Mouse (Mus musculus) spleen, adult 2 months (tissue): ENCODE measurements at regions not wholly inside any gene's neighbourhood (a gene's known extent, or its start where the extent isn't known, plus 50 kb on each side); places are given as distances from the start of the nearest gene placed in this dataset.

Source experiments
- DNase-seq, 2 experiments: peaks; one replicate each; pipeline versions ENCODE4 v3.0.0 to v3.0.0-alpha.2; 2012 to 2021; ENCODE audit warnings: low spot score in 2 of 2, low read depth in 1 of 2
- H3K27ac ChIP-seq: fragments of 200-500 bp; 2 replicates; pipeline ENCODE4 v1.5.1; 2012; ENCODE audit warnings: low read length, inconsistent platforms; ENCODE audit not compliant: insufficient read depth
- H3K27me3 ChIP-seq: fragments of 200-500 bp; 2 replicates; pipeline ENCODE4 v1.6.1; 2012; ENCODE audit warnings: mild to moderate bottlenecking, moderate library complexity, low read length, inconsistent platforms; ENCODE audit not compliant: control insufficient read depth, insufficient read depth
- H3K36me3 ChIP-seq: fragments of 200-500 bp; 2 replicates; pipeline ENCODE4 v1.6.1; 2012; ENCODE audit warnings: mild to moderate bottlenecking, low read length, inconsistent platforms; ENCODE audit not compliant: control insufficient read depth, insufficient read depth
- H3K4me1 ChIP-seq: fragments of 200-500 bp; 2 replicates; pipeline ENCODE4 v1.6.1; 2011; ENCODE audit warnings: inconsistent platforms; ENCODE audit not compliant: control insufficient read depth, insufficient read depth, insufficient read length
- H3K4me3 ChIP-seq: fragments of 200-500 bp; 2 replicates; pipeline ENCODE4 v1.5.1; 2011; ENCODE audit warnings: mild to moderate bottlenecking, inconsistent platforms; ENCODE audit not compliant: insufficient read depth, insufficient read length; ENCODE audit errors: extremely low read depth
- CTCF ChIP-seq: fragments of 200-500 bp; IDR thresholded peaks from 2 replicates; pipeline ENCODE4 v1.5.1; 2011; ENCODE audit warnings: mild to moderate bottlenecking, inconsistent platforms; ENCODE audit not compliant: insufficient read depth, insufficient read length, insufficient replicate concordance; ENCODE audit errors: extremely low read depth
- POLR2A ChIP-seq: fragments of 200-500 bp; IDR thresholded peaks from 2 replicates; pipeline ENCODE4 v1.6.1; 2011; ENCODE audit warnings: low read depth, low read length, inconsistent platforms
- WGBS: fragments of 180-500 bp; shearing (Covaris S2); methylation state at CpG from one replicate; pipeline ENCODE4 v1.1.7; 2018; 5-methylcytosine and 5-hydroxymethylcytosine counted together

- no peak for DNase-seq
- Histone ChIP-seq H3K27ac (no peak overlapping the region), H3K27me3 (no peaks in the 10 kb centered on the region), H3K4me3 (no peak overlapping the region), H3K4me1 (no peaks in the 10 kb centered on the region), H3K36me3 (no peaks in the 10 kb centered on the region)
- WGBS = 57% methylated on average over 4 of the region's 4 CpGs
- TF ChIP-seq POLR2A = no peak
- no peak for TF ChIP-seq CTCF
Observed at GRCm38 (mm10) chr5:141097878-141098277, 97.5 kb upstream of the Card11 start.

DNA sequence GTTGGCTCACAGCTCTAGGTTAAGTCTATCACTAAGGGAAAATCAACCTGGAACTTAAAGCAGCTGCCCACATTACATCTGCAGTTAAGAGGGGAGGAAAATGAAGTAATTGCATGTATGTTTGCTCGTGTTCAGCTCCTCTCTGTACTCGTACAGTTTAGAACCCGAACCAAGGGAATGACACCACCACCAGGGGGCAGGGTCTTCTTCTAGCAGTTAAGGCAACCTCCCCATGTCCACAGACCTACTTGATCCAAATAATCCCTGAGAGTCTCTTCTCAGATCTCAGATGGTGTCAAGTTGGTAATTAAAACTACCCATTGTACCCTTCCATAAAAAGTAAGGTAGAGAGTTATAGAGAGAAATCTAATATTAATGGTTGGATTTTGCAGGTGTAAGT is 111.3 kb upstream of the Card11 start:
- Histone ChIP-seq H3K36me3 (no peaks in the 10 kb centered on the region), H3K4me1 (no peaks in the 10 kb centered on the region), H3K4me3 (no peak overlapping the region), H3K27ac (no peak overlapping the region), H3K27me3 (no peaks in the 10 kb centered on the region)
- TF ChIP-seq POLR2A = no peak
- DNase-seq = no peak
- WGBS = 82% methylated on average over 3 of the region's 3 CpGs

- H3K27me3 ChIP-seq = no peaks in the 10 kb centered on the region
- WGBS = 60% methylated on average over 4 of the region's 4 CpGs
- TF ChIP-seq POLR2A = no peak
- no peaks in the 10 kb centered on the region for H3K36me3 ChIP-seq
- no peak overlapping the region for H3K4me3 ChIP-seq
- DNase-seq = no peak
- no peaks in the 10 kb centered on the region for H3K4me1 ChIP-seq
- H3K27ac ChIP-seq = no peak overlapping the region
Observed at GRCm38 (mm10) chr5:141115273-141115904, 115.0 kb upstream of the Card11 start.

GRCm38 (mm10) chr5:141115963-141116362 is 115.6 kb upstream of the Card11 start:
- no peak for TF ChIP-seq POLR2A
- no peak for TF ChIP-seq CTCF
- whole genome bisulfite sequencing = 91% methylated on average over 8 of the region's 8 CpGs
- Histone ChIP-seq H3K36me3 (no peaks in the 10 kb centered on the region), H3K4me1 (no peaks in the 10 kb centered on the region), H3K4me3 (no peak overlapping the region), H3K27me3 (no peaks in the 10 kb centered on the region), H3K27ac (no peak overlapping the region)
- DNase-seq = no peak

DNA sequence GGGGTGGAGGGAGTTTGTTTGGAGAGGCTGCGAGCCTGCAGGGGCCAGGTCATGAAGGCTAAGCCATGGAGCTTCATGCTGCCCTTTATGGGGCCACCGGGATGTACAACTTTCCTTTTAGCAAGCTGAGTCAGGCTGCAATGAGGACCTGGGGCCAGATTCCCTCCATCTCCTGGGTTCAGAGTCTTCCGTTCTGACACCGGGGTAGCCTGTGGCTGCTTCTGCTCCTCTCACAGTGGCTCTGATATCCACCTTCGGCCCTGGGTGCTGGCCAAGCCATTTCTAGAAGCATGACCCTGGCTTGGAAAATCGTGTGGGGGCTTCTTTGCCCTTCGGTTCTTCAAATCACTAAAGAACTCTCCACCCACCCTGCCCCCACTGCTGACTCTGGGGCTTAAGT is 115.4 kb upstream of the Sdk1 start:
- no peaks in the 10 kb centered on the region for H3K36me3 ChIP-seq
- no peak overlapping the region for H3K4me3 ChIP-seq
- DNase-seq = no peak
- no peaks in the 10 kb centered on the region for H3K27me3 ChIP-seq
- H3K27ac ChIP-seq = no peak overlapping the region
- H3K4me1 ChIP-seq = no peaks in the 10 kb centered on the region
- TF ChIP-seq CTCF (no peak), POLR2A (no peak)
- 88% methylated on average over 7 of the region's 7 CpGs for WGBS

GRCm38 (mm10) chr5:141126536-141126935 is 114.8 kb upstream of the Sdk1 start:
- H3K4me1 ChIP-seq = no peaks in the 10 kb centered on the region
- WGBS = 92% methylated on average over 7 of the region's 7 CpGs
- H3K27ac ChIP-seq = no peak overlapping the region
- no peak overlapping the region for H3K4me3 ChIP-seq
- H3K36me3 ChIP-seq = no peaks in the 10 kb centered on the region
- TF ChIP-seq POLR2A (no peak), CTCF (no peak)
- no peaks in the 10 kb centered on the region for H3K27me3 ChIP-seq
- DNase-seq = no peak

- Histone ChIP-seq H3K4me3 (no peak overlapping the region), H3K27me3 (no peaks in the 10 kb centered on the region), H3K27ac (no peak overlapping the region), H3K4me1 (no peaks in the 10 kb centered on the region), H3K36me3 (no peaks in the 10 kb centered on the region)
- DNase-seq = no peak
- WGBS = 93% methylated on average over 1 of the region's 1 CpGs
- TF ChIP-seq POLR2A (no peak), CTCF (no peak)
Observed at GRCm38 (mm10) chr5:141131036-141131435, 110.3 kb upstream of the Sdk1 start.
